Mouse (Mus musculus): ENCODE results near the gene Bptf. TPM values are rescaled to one million over a fixed set of nuclear protein-coding genes. Genes with fewer than 3 reads are reported as not detected.

Gene Bptf
- polyA plus RNA-seq, 1 experiment, result 11.8 TPM

DNA sequence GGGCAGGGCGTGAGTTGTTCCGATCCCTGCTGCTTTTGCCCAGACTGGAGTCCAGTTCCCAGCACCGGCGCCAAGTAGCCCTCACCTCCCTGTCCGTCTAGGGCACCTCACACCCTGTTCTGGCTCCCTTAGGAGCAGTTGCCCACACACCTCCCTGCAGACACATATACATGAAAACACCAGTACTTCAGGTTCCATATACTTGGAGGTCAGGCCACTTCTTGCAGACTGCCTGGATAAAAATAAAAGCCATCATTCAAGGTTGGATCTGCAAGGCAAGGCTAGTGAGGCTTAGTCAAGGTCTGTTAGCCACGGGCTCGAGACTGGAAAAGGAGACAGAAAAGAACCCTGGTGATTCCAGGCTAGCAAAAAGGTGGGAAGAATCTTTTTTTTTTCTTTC lies 100.3 kb downstream of the Bptf start:
- Histone ChIP-seq H3K36me3 (ENCODE audit: control insufficient read depth, insufficient read depth) (no peaks in the 10 kb centered on the region), H3K27me3 (ENCODE audit: control insufficient read depth, insufficient read depth, insufficient read length) (no peaks in the 10 kb centered on the region), H3K4me3 (no peak overlapping the region), H3K79me2 (ENCODE audit: control insufficient read depth, insufficient read depth) (no peaks in the 10 kb centered on the region), H3K4me2 (ENCODE audit: low read depth) (no peak overlapping the region), H3ac (ENCODE audit: control insufficient read depth, insufficient read length) (no peak overlapping the region)
- TF ChIP-seq USF1 (IDR thresholded peaks at IDR 0.05; ENCODE audit: low read depth) (no peak), MAX (IDR thresholded peaks at IDR 0.05; ENCODE audit: low read depth) (no peak), POLR2AphosphoS2 (IDR thresholded peaks at IDR 0.05; ENCODE audit: insufficient read length, low read depth) (peak; percentile 67), MYOG (IDR thresholded peaks at IDR 0.05; ENCODE audit: control insufficient read depth in 1 of 3, insufficient read depth in 1 of 3, insufficient read length in 2 of 3, low read depth in 2 of 3) (no peak), MYOD1 (IDR thresholded peaks at IDR 0.05; ENCODE audit: control insufficient read depth in 1 of 3, insufficient read length in 2 of 3, low read depth in 2 of 3) (no peak)

DNA sequence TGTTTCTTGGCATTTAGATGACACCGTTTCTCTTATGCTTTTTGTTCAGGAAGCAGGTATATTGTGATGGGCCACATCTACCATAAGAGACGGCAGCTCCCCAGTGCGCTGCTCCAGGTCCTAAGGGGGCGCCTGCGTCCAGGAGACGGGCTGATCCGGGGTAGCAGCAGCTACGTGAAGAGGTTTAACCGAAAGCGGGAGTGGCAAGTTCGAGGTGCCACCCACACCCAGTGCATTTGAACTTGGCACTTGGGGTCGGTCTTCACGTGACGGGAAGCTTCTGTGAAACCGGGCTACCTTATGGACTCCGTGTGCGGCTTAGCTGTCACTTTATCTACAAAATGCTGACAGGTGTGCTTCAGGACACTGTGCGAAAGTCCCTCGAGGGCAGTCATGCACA lies 102.4 kb downstream of the Bptf start:
- Histone ChIP-seq H3ac (ENCODE audit: control insufficient read depth, insufficient read length) (no peak overlapping the region), H3K79me2 (ENCODE audit: control insufficient read depth, insufficient read depth) (no peaks in the 10 kb centered on the region), H3K4me3 (no peak overlapping the region), H3K27me3 (ENCODE audit: control insufficient read depth, insufficient read depth, insufficient read length) (no peaks in the 10 kb centered on the region), H3K36me3 (ENCODE audit: control insufficient read depth, insufficient read depth) (no peaks in the 10 kb centered on the region), H3K4me2 (ENCODE audit: low read depth) (no peak overlapping the region)
- TF ChIP-seq SRF (IDR thresholded peaks at IDR 0.05; ENCODE audit: control insufficient read depth, insufficient read length, low read depth) (no peak), CEBPB (IDR thresholded peaks at IDR 0.05; ENCODE audit: insufficient read depth, poor library complexity, severe bottlenecking) (no peak), MAX (IDR thresholded peaks at IDR 0.05; ENCODE audit: low read depth) (no peak)

DNA sequence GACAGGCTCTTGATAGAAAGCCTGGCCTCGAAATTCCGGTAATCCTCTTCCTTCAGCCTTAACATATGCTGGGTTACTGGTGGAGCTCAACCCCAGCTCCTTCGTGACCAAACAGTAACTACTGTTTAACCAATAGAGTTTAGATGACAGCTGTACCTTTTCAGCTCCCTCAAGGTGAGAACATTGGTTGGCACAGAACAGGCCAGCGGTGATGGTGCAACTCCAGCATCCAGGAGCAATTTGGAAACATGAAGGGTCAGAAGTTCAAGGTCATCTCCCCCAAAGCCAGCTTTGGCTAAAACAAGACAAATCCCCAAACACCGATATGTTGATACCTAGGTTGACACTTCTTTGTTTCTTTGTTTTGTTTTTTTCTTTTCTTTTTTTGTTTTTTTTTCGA lies 103.2 kb downstream of the Bptf start:
- peak overlapping the region; percentile 71 for H3ac ChIP-seq (ENCODE audit: control insufficient read depth, insufficient read length)
- TF ChIP-seq MYOD1 (IDR thresholded peaks at IDR 0.05; ENCODE audit: control insufficient read depth in 1 of 3, insufficient read length in 2 of 3, low read depth in 2 of 3), result no peak
- no peak for TF ChIP-seq POLR2AphosphoS2 (IDR thresholded peaks at IDR 0.05; ENCODE audit: insufficient read length, low read depth)
- no peak for TF ChIP-seq MYOG (IDR thresholded peaks at IDR 0.05; ENCODE audit: control insufficient read depth in 1 of 3, insufficient read depth in 1 of 3, insufficient read length in 2 of 3, low read depth in 2 of 3)
- no peak for TF ChIP-seq USF1 (IDR thresholded peaks at IDR 0.05; ENCODE audit: low read depth)
- TF ChIP-seq TCF12 (IDR thresholded peaks at IDR 0.05; ENCODE audit: insufficient read depth, poor library complexity, severe bottlenecking), result no peak
- TF ChIP-seq REST (IDR thresholded peaks at IDR 0.05; ENCODE audit: insufficient read depth, insufficient read length), result no peak
- TF ChIP-seq E2F4 (IDR thresholded peaks at IDR 0.05; ENCODE audit: insufficient read depth), result no peak
- no peak for TF ChIP-seq TCF3 (IDR thresholded peaks at IDR 0.05; ENCODE audit: insufficient read length, low read depth)
- TF ChIP-seq POLR2A (IDR thresholded peaks at IDR 0.05; ENCODE audit: insufficient read length, low read depth), result no peak
- no peak for TF ChIP-seq MAX (IDR thresholded peaks at IDR 0.05; ENCODE audit: low read depth)
- TF ChIP-seq SRF (IDR thresholded peaks at IDR 0.05; ENCODE audit: control insufficient read depth, insufficient read length, low read depth), result no peak
- TF ChIP-seq CEBPB (IDR thresholded peaks at IDR 0.05; ENCODE audit: insufficient read depth, poor library complexity, severe bottlenecking), result no peak
- no peaks in the 10 kb centered on the region for H3K36me3 ChIP-seq (ENCODE audit: control insufficient read depth, insufficient read depth)
- peak overlapping the region; percentile 39 for H3K4me3 ChIP-seq
- H3K79me2 ChIP-seq (ENCODE audit: control insufficient read depth, insufficient read depth), result no peaks in the 10 kb centered on the region
- H3K27me3 ChIP-seq (ENCODE audit: control insufficient read depth, insufficient read depth, insufficient read length), result no peaks in the 10 kb centered on the region
- H3K4me2 ChIP-seq (ENCODE audit: low read depth), result peak overlapping the region; percentile 79

DNA sequence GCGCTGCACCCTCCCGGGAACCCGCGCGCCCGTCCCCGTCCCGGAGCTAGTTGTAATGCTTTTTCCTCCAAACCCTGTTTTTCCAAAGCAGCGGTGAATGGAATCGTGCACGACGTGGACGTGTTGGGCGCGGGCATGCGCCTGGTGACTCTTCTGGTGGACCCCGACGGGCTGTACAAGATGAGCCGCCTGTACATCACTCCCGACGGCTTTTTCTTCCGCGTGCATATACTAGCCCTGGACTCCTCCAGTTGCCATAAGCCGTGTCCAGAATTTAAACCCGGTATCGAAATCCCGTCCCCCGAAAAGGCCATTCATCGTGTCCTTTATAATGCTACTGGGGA lies 103.7 kb downstream of the Bptf start:
- H3K27me3 ChIP-seq (ENCODE audit: control insufficient read depth, insufficient read depth, insufficient read length), result no peaks in the 10 kb centered on the region
- no peaks in the 10 kb centered on the region for H3K36me3 ChIP-seq (ENCODE audit: control insufficient read depth, insufficient read depth)
- H3K4me3 ChIP-seq, result peak overlapping the region; percentile 39
- TF ChIP-seq TCF3 (IDR thresholded peaks at IDR 0.05; ENCODE audit: insufficient read length, low read depth) (no peak), REST (IDR thresholded peaks at IDR 0.05; ENCODE audit: insufficient read depth, insufficient read length) (no peak), MYOD1 (IDR thresholded peaks at IDR 0.05; ENCODE audit: control insufficient read depth in 1 of 3, insufficient read length in 2 of 3, low read depth in 2 of 3) (no peak), MAX (IDR thresholded peaks at IDR 0.05; ENCODE audit: low read depth) (no peak), CEBPB (IDR thresholded peaks at IDR 0.05; ENCODE audit: insufficient read depth, poor library complexity, severe bottlenecking) (no peak), SRF (IDR thresholded peaks at IDR 0.05; ENCODE audit: control insufficient read depth, insufficient read length, low read depth) (no peak), MYOG (IDR thresholded peaks at IDR 0.05; ENCODE audit: control insufficient read depth in 1 of 3, insufficient read depth in 1 of 3, insufficient read length in 2 of 3, low read depth in 2 of 3) (no peak), USF1 (IDR thresholded peaks at IDR 0.05; ENCODE audit: low read depth) (no peak)
- H3K79me2 ChIP-seq (ENCODE audit: control insufficient read depth, insufficient read depth), result no peaks in the 10 kb centered on the region
- peak overlapping the region; percentile 79 for H3K4me2 ChIP-seq (ENCODE audit: low read depth)
- H3ac ChIP-seq (ENCODE audit: control insufficient read depth, insufficient read length), result peak overlapping the region; percentile 71

DNA sequence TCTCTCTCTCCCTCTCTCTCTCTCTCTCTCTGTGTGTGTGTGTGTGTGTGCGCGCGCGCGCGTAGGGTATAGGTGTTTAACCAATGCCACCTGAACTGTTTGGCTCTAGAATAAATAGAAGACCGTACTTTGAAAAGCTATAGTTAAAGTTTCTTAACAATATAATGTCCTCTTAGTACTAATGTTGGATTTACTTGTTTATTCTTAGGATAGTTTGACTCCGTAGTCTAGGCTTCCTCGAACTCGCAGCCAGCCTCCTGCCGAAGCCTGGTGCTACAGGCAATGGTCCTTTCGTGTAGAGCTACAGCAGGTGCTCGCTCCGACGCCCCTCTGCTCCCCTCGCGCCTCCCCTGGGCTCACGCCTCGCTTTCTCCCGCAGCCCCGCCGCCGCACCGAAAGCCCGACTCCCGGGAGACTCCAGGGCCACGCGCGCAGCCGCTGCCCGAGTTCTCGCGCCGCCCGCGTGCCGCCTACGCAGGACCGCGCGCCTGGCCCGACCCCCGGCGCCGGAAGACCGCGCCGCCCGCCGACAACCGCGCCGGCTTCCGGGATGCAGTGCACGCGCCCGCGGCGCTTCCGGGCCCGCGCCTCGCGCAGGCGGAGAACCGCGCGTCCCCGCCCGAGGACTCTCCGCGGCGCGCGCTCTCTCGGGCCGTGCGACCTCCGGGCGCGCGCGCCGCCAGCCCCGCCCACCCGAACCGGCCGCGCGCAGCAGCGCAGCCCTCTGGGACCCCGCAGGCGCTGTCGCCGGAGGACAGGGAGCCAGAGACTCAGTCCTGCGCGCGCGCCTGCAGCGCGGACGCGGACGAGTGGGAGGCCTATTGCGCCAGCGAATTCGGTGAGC lies 104.3 kb downstream of the Bptf start:
- Histone ChIP-seq H3K4me2 (ENCODE audit: low read depth) (peak overlapping the region; percentile 85), H3ac (ENCODE audit: control insufficient read depth, insufficient read length) (peak overlapping the region; percentile 71), H3K79me2 (ENCODE audit: control insufficient read depth, insufficient read depth) (no peaks in the 10 kb centered on the region), H3K36me3 (ENCODE audit: control insufficient read depth, insufficient read depth) (no peaks in the 10 kb centered on the region), H3K4me3 (peak overlapping the region; percentile 39), H3K27me3 (ENCODE audit: control insufficient read depth, insufficient read depth, insufficient read length) (no peaks in the 10 kb centered on the region)
- TF ChIP-seq MYOG (IDR thresholded peaks at IDR 0.05; ENCODE audit: control insufficient read depth in 1 of 3, insufficient read depth in 1 of 3, insufficient read length in 2 of 3, low read depth in 2 of 3) (peak in 1 of 3 experiments; percentile 26), REST (IDR thresholded peaks at IDR 0.05; ENCODE audit: insufficient read depth, insufficient read length) (no peak), USF1 (IDR thresholded peaks at IDR 0.05; ENCODE audit: low read depth) (no peak), SRF (IDR thresholded peaks at IDR 0.05; ENCODE audit: control insufficient read depth, insufficient read length, low read depth) (no peak), MYOD1 (IDR thresholded peaks at IDR 0.05; ENCODE audit: control insufficient read depth in 1 of 3, insufficient read length in 2 of 3, low read depth in 2 of 3) (peak in 1 of 3 experiments; percentile 35), POLR2A (IDR thresholded peaks at IDR 0.05; ENCODE audit: insufficient read length, low read depth) (peak; percentile 57), CEBPB (IDR thresholded peaks at IDR 0.05; ENCODE audit: insufficient read depth, poor library complexity, severe bottlenecking) (no peak), E2F4 (IDR thresholded peaks at IDR 0.05; ENCODE audit: insufficient read depth) (no peak), TCF12 (IDR thresholded peaks at IDR 0.05; ENCODE audit: insufficient read depth, poor library complexity, severe bottlenecking) (no peak), POLR2AphosphoS2 (IDR thresholded peaks at IDR 0.05; ENCODE audit: insufficient read length, low read depth) (peak; percentile 74), MAX (IDR thresholded peaks at IDR 0.05; ENCODE audit: low read depth) (no peak), TCF3 (IDR thresholded peaks at IDR 0.05; ENCODE audit: insufficient read length, low read depth) (no peak)

Data from myocyte (in vitro differentiated cells).